Mouse (Mus musculus) brain, embryonic 14.5 days (tissue): ENCODE data around the gene Atp8b5. TPM values are rescaled to one million over a fixed set of nuclear protein-coding genes. Genes with fewer than 3 reads are reported as not detected.

Experiments used
- DNase-seq: peaks from one replicate; pipeline ENCODE4 v3.0.0-alpha.2; 2011; ENCODE audit warnings: low read depth
- CTCF ChIP-seq: fragments of 200-500 bp; IDR thresholded peaks from 2 replicates; pipeline ENCODE4 v1.5.1; 2012; ENCODE audit warnings: inconsistent platforms, mild to moderate bottlenecking, moderate library complexity, borderline replicate concordance; ENCODE audit not compliant: insufficient read depth, insufficient read length; ENCODE audit errors: extremely low read depth
- POLR2A ChIP-seq: fragments of 200-500 bp; IDR thresholded peaks from 2 replicates; pipeline ENCODE4 v1.6.1; 2012; ENCODE audit warnings: mild to moderate bottlenecking, inconsistent platforms, borderline replicate concordance; ENCODE audit not compliant: poor library complexity, insufficient read depth, insufficient read length, severe bottlenecking; ENCODE audit errors: extremely low read depth
- polyA plus RNA-seq: library from polyadenylated mRNA; depleted of rRNA; stranded (reverse); fragments of >200 nt; gene quantifications from 2 replicates; pipeline ENCODE4 v1.2.3, GENCODE M21; 2012; rRNA removed

Gene Atp8b5
- polyA plus RNA-seq = 0.63 and 0.88 TPM in 2 replicates

GRCm38 (mm10) chr4:43266623-43267322, at the start of gene Atp8b5:
Gene Atp8b5, plus strand, starts transcription at chr4:43267159.
- TF ChIP-seq POLR2A (no peak), CTCF (peak; percentile 74)
- DNase-seq = peak; percentile 94

DNA sequence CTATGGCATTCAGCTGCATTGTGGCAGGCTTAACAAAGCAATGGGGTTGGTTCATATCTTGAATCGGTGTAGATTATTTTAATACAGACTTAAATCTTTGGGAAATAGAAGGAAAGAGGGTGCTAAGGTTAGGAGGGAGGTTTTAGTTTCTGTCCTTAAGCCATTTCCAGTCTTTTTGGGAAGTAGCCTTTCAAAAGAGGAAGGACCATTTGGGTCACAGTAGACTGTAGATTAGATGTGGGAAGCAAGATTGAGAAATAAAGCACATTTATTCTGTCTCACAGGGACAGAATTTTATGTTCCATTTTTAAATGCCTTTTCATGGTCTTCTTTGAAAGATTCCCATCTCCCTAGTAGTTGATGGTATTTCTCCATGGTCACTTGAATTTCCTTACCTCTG, 49.0 kb upstream of the Atp8b5 start:
- TF ChIP-seq POLR2A (no peak), CTCF (no peak)
- DNase-seq = no peak

DNA sequence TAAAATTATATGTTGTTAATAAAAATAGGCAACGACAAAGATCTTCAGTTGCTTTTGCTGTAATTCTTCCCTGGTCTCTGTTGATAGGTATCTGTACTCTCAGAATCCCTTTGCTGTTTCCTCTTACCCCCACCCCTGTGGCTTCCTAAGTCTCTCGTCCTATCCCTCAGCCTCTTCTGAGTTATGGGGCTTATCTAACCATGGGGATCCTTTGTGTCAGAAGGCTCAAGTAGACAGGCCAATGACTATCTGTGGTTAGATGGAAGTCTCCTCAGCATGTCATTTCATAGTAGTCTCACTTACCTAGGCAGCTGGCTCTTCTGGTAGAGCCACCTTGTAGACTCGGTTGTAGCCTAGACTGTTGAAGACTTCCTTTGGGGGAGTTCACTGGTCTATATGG, 35.1 kb upstream of the Atp8b5 start:
- DNase-seq = no peak
- TF ChIP-seq CTCF (no peak), POLR2A (no peak)

DNA sequence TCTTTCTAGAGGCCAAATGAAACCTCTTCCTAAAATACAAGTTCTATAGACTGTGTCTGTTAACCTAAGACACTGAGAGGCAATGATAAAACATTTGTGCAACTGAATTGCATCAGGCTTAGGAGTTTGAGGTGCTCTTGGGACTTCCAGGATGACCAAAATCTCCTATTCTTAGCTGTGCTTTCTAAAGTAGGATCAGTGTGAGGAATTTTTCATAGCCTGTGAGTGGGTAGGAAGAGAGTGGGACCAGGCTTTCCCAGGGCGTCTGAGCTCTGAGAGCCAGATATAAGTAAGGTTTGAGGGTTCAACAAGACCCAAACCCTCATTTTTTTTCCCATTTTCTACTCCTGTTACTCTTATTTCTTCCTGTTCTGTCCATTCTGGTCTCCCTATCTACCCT, 34.0 kb upstream of the Atp8b5 start:
- DNase-seq = no peak
- no peak for TF ChIP-seq CTCF
- TF ChIP-seq POLR2A = no peak

GRCm38 (mm10) chr4:43233489-43233888, 33.5 kb upstream of the Atp8b5 start:
- TF ChIP-seq POLR2A = no peak
- no peak for TF ChIP-seq CTCF
- DNase-seq = no peak

DNA sequence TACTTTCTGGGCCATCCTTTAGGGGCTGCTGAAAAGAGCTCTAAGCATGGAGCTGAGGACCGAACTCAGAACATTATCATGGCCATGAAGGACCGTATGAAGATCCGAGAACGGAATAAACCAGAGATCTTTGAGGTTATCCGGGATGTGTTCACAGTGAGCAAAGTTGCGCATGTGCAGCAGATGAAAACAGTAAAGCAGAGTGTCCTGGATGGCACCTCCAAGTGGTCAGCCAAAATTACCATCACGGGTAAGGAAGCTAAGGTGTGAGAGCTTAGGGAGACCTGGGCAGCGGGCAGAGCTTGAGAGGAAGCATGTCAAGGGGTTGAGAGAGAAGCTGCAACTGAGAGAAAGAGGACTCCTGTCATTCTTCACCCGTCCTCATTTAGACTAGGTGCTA, 30.1 kb upstream of the Atp8b5 start:
- TF ChIP-seq POLR2A (no peak), CTCF (no peak)
- DNase-seq = no peak

- no peak for TF ChIP-seq POLR2A
- TF ChIP-seq CTCF = no peak
- peak; percentile 62 for DNase-seq
Measured at GRCm38 (mm10) chr4:43240716-43241115, 26.2 kb upstream of the Atp8b5 start.

GRCm38 (mm10) chr4:43244022-43244421, 22.9 kb upstream of the Atp8b5 start:
- DNase-seq = peak; percentile 63

DNA sequence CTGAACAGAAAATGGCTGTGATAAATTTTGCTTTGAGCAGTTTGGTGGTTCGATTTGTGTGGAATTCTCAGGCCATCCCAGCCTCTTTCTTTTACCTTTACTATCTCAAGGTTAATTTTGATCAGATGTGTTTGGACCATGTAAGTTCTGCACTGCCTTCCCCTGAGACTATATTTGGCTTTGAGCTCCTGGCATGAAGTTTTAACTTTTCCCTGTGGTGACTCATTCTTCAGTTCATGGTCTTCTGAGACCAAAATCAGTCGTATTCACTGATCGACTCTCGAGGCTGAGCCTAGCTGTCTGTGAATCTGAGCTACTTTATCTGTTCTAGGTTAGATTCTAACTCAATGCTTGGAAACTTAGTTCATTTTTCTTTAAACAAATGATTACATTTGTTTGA, 21.2 kb upstream of the Atp8b5 start:
- TF ChIP-seq POLR2A = no peak
- no peak for TF ChIP-seq CTCF
- no peak for DNase-seq

More at GRCm38 (mm10) chr4:43244022-43244421, 22.9 kb upstream of the Atp8b5 start:
- TF ChIP-seq POLR2A (no peak), CTCF (peak; percentile 36; the same call in 1 of the 2 replicates)

- no peak for TF ChIP-seq POLR2A
- TF ChIP-seq CTCF = no peak
- DNase-seq = peak; percentile 49
Measured at GRCm38 (mm10) chr4:43248026-43248425, 18.9 kb upstream of the Atp8b5 start.

GRCm38 (mm10) chr4:43248909-43249308, 18.1 kb upstream of the Atp8b5 start:
- TF ChIP-seq POLR2A = no peak
- TF ChIP-seq CTCF = no peak
- DNase-seq = no peak

GRCm38 (mm10) chr4:43251269-43251668, 15.7 kb upstream of the Atp8b5 start:
- TF ChIP-seq POLR2A = no peak
- TF ChIP-seq CTCF = no peak
- DNase-seq = no peak
